Mouse (Mus musculus) forebrain, embryonic 14.5 days (tissue): Measurements from ENCODE around the gene Tyrobp. TPM values are rescaled to one million over a fixed set of nuclear protein-coding genes. Genes with fewer than 3 reads are reported as not detected.

Source experiments
- ATAC-seq: fragments of 200-750 bp; cut with Nextera tagmentation; 2 replicates; pipeline ENCODE4 v1.8.0; 2017; ENCODE audit warnings: mild to moderate bottlenecking, moderate library complexity
- DNase-seq: peaks from one replicate; pipeline ENCODE4 v3.0.0-alpha.2; 2015; ENCODE audit warnings: low spot score
- H3K27ac ChIP-seq: fragments of 300-500 bp; sonication (generic); 2 replicates; pipeline ENCODE4 v1.5.1; 2014; ENCODE audit warnings: low read depth, mild to moderate bottlenecking, control low read depth, low read length, moderate library complexity
- H3K27me3 ChIP-seq: fragments of 300-500 bp; sonication (generic); replicated peaks from 2 replicates; pipeline ENCODE4 v1.6.1; 2014; ENCODE audit warnings: low read length, control low read depth, mixed read lengths; ENCODE audit not compliant: control insufficient read depth, insufficient read depth
- H3K36me3 ChIP-seq: fragments of 300-500 bp; sonication (generic); 2 replicates; pipeline ENCODE4 v1.6.1; 2014; ENCODE audit warnings: low read length, control low read depth; ENCODE audit not compliant: control insufficient read depth, insufficient read depth
- H3K4me1 ChIP-seq: fragments of 300-500 bp; sonication (generic); 2 replicates; pipeline ENCODE4 v1.6.1; 2014; ENCODE audit warnings: antibody characterized with exemption, low read length, control low read depth; ENCODE audit not compliant: control insufficient read depth, insufficient read depth
- H3K4me2 ChIP-seq: fragments of 300-500 bp; sonication (generic); 2 replicates; pipeline ENCODE4 v1.6.1; 2014; ENCODE audit warnings: mild to moderate bottlenecking, control low read depth, low read length
- H3K4me3 ChIP-seq: fragments of 300-500 bp; sonication (generic); 2 replicates; pipeline ENCODE4 v1.5.1; 2014; ENCODE audit warnings: low read depth, low read length, control low read depth
- H3K9ac ChIP-seq: fragments of 300-500 bp; sonication (generic); 2 replicates; pipeline ENCODE4 v1.6.1; 2014; ENCODE audit warnings: mild to moderate bottlenecking, low read length, control low read depth, moderate library complexity
- H3K9me3 ChIP-seq: fragments of 300-500 bp; sonication (generic); replicated peaks from 2 replicates; pipeline ENCODE4 v1.6.1; 2016; ENCODE audit warnings: low read length, control low read depth, mixed read lengths; ENCODE audit not compliant: control insufficient read depth
- WGBS: fragments of 180-500 bp; shearing (Covaris S2); extraction: QIAGEN DNeasy Blood & Tissue Kit; methylation state at CpG from one replicate; pipeline ENCODE4 v1.1.7; 2014; 5-methylcytosine and 5-hydroxymethylcytosine counted together
- polyA plus RNA-seq: library from polyadenylated mRNA; unstranded; fragments of >200 nt; fragmentation: Nextera tagmentation; extraction: Ambion mirVana; gene quantifications from 2 replicates; pipeline ENCODE4 v1.2.1, GENCODE M21; 2014

The Tyrobp gene
- polyA plus RNA-seq, 1 experiment from 2014 or later: 31.1 TPM

DNA sequence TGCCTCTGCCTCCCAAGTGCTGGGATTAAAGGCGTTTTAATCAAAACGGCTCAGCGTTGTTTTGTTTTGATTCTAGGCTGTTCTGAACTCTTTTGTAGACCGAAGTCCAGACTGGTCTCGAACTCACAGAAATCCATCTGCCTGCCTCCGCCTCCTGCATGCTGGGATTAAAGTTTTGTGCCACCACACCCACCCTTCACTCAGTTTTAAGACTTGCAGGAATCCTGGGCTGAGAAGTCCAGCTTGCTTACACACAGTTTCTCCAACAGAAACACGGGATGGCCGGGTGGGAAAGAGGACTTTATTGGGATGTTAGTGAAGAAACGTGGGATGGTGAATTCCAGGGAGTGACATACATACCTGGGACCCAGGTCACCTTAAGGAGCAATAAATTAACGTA lies 21.1 kb downstream of the Tyrobp start:
- Histone ChIP-seq H3K27ac (no peak overlapping the region), H3K4me3 (no peak overlapping the region), H3K36me3 (peaks cover 49% of the 10 kb centered on the region), H3K4me2 (no peak overlapping the region), H3K4me1 (no peaks in the 10 kb centered on the region), H3K9me3 (no peaks in the 10 kb centered on the region), H3K27me3 (no peaks in the 10 kb centered on the region), H3K9ac (no peak overlapping the region)
- no peak for DNase-seq
- ATAC-seq: no peak
- 72% methylated on average over 10 of the region's 10 CpGs for WGBS

GRCm38 (mm10) chr7:30435156-30435555 lies 21.6 kb downstream of the Tyrobp start:
- DNase-seq: no peak

DNA sequence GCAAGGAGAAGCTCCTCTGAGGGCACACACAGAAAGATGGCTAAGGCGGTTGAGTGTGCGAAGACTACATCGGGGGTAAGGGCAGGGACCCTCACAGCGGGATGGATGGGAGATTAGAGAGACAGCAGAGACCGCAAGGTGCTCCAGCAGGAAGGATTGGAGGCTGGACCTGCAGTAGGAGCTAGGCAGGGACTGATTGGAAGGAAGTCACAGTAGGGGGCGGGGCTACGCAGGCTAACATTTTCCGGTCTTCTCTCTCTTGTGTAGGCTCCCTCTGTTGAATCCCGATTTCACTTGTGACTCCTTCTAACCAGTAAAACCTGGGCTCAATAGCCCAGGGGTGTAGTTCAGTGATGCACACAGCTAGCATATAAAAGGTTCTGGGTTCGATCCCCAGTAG lies 23.3 kb downstream of the Tyrobp start:
- Histone ChIP-seq H3K9ac (no peak overlapping the region), H3K4me3 (no peak overlapping the region), H3K4me1 (no peaks in the 10 kb centered on the region), H3K27ac (no peak overlapping the region), H3K27me3 (no peaks in the 10 kb centered on the region), H3K4me2 (no peak overlapping the region), H3K9me3 (no peaks in the 10 kb centered on the region), H3K36me3 (peaks cover 67% of the 10 kb centered on the region)
- no peak for DNase-seq
- no peak for ATAC-seq
- WGBS: 16% methylated on average over 10 of the region's 10 CpGs

More at GRCm38 (mm10) chr7:30435156-30435555, 21.6 kb downstream of the Tyrobp start:
- ATAC-seq: no peak
- no peak overlapping the region for H3K27ac ChIP-seq
- H3K9ac ChIP-seq: no peak overlapping the region
- no peaks in the 10 kb centered on the region for H3K27me3 ChIP-seq
- H3K4me3 ChIP-seq: no peak overlapping the region
- H3K9me3 ChIP-seq: no peaks in the 10 kb centered on the region
- peaks cover 54% of the 10 kb centered on the region for H3K36me3 ChIP-seq
- H3K4me1 ChIP-seq: no peaks in the 10 kb centered on the region
- H3K4me2 ChIP-seq: no peak overlapping the region
- WGBS: 61% methylated on average over 9 of the region's 9 CpGs

GRCm38 (mm10) chr7:30439734-30440133 lies 26.2 kb downstream of the Tyrobp start:
- Histone ChIP-seq H3K36me3 (peaks cover 80% of the 10 kb centered on the region), H3K4me1 (peaks cover 10% of the 10 kb centered on the region), H3K9me3 (no peaks in the 10 kb centered on the region), H3K4me2 (no peak overlapping the region), H3K9ac (no peak overlapping the region), H3K27me3 (no peaks in the 10 kb centered on the region), H3K4me3 (no peak overlapping the region), H3K27ac (no peak overlapping the region)
- 82% methylated on average over 13 of the region's 13 CpGs for WGBS
- no peak for DNase-seq
- no peak for ATAC-seq

- no peak overlapping the region for H3K4me3 ChIP-seq
- no peaks in the 10 kb centered on the region for H3K27me3 ChIP-seq
- no peak overlapping the region for H3K27ac ChIP-seq
- peaks cover 70% of the 10 kb centered on the region for H3K36me3 ChIP-seq
- H3K4me2 ChIP-seq: no peak overlapping the region
- H3K9ac ChIP-seq: no peak overlapping the region
- H3K4me1 ChIP-seq: peaks cover 10% of the 10 kb centered on the region
- ATAC-seq (no peak), DNase-seq (peak; percentile 66)
- no peaks in the 10 kb centered on the region for H3K9me3 ChIP-seq
- WGBS: 30% methylated on average over 2 of the region's 5 CpGs
Measured at GRCm38 (mm10) chr7:30440697-30441096, 27.1 kb downstream of the Tyrobp start.

DNA sequence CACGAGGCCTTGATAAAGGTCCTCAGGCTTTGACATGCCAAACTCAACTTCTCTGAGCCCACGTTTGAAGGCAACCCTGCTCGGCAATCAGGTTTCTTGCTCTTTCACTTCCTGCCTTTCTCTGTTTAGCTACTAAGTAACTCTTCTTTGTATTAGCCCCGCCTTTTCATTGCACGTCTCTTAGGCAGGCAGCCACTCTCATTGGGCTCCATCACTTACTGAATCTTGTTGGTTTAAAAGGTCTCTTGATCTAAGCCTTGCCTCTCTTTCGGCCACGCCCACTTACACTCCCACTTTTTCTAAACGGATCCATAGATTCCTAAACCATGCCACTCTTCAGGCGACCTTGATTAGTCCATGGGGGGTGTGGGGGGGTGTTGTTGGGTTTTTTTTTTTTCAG lies 30.1 kb downstream of the Tyrobp start:
- WGBS: 16% methylated on average over 9 of the region's 9 CpGs
- DNase-seq (peak; percentile 53), ATAC-seq (no peak)
- H3K36me3 ChIP-seq: peaks cover 45% of the 10 kb centered on the region
- H3K27ac ChIP-seq: no peak overlapping the region
- peak overlapping the region; percentile 81 for H3K4me2 ChIP-seq
- no peaks in the 10 kb centered on the region for H3K27me3 ChIP-seq
- H3K4me3 ChIP-seq: peak overlapping the region; percentile 84
- H3K9ac ChIP-seq: peak overlapping the region; percentile 93
- no peaks in the 10 kb centered on the region for H3K9me3 ChIP-seq
- H3K4me1 ChIP-seq: peaks cover 14% of the 10 kb centered on the region

DNA sequence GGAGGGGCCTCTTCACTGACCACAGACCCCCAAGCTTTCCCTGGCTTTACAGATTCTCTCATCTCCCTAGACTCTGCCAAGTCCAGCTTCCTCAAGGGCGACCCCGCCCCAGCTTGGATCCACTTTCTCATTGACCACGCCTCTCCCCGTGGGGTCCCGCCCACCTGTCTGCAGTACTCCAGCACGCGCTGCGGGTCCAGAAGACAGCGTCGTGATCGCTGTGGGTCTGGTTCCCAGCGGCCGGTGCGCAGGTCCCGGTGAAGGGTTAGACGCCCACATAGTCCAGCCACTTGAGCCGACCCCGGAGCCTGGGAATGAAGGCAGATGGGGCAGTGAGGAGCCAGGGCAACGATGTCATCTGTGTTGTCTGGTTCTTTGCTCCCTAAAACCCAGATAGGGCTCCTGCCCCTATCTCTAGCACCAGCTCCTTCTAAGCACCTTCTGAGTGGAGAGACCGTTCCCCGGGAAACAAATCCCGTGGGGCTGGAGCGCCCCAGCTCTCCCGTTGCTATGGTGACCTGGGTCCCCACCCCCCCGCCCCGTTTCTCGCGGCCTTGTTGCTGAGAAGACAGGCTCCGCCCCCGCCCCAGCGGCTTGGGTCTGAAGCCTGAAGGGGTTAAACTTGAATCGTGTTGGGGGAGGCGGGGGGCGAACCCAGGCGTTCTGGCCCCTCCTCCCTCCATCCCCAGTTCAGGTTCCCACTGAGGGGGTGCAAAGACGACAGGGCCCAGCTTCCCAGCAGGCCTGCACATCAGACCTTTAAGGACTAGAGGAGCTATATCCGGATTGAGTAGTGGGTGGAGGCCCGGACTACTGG lies 30.8 kb downstream of the Tyrobp start:
- Histone ChIP-seq H3K27me3 (no peaks in the 10 kb centered on the region), H3K27ac (peak overlapping the region; percentile 96), H3K36me3 (peaks cover 38% of the 10 kb centered on the region), H3K9ac (peak overlapping the region; percentile 93), H3K9me3 (no peaks in the 10 kb centered on the region), H3K4me3 (peak overlapping the region; percentile 84), H3K4me2 (peak overlapping the region; percentile 81), H3K4me1 (peaks cover 14% of the 10 kb centered on the region)
- peak; percentile 92 for DNase-seq
- ATAC-seq: peak; percentile 64
- 0% methylated on average over 38 of the region's 38 CpGs for WGBS

GRCm38 (mm10) chr7:30444971-30445751 lies 31.6 kb downstream of the Tyrobp start, which contains the start of gene Aplp1:
Gene Aplp1 (minus strand): TSS chr7:30445535.
- WGBS: under 1% methylated on average over 56 of the region's 72 CpGs
- Histone ChIP-seq H3K9me3 (no peaks in the 10 kb centered on the region), H3K27me3 (no peaks in the 10 kb centered on the region), H3K4me3 (peak within 1 kb of the TSS; percentile 84), H3K4me1 (peaks cover 14% of the 10 kb centered on the region), H3K27ac (peak within 1 kb of the TSS; percentile 96), H3K36me3 (peaks cover 30% of the 10 kb centered on the region), H3K9ac (peak within 1 kb of the TSS; percentile 93), H3K4me2 (peak within 1 kb of the TSS; percentile 81)
- DNase-seq (peak; percentile 82), ATAC-seq (peak; percentile 86)
